Mouse (Mus musculus) neural tube, embryonic 14.5 days (tissue): ENCODE data around the gene Polr2f. TPM values are rescaled to one million over a fixed set of nuclear protein-coding genes. Genes with fewer than 3 reads are reported as not detected.

Experiments used
- ATAC-seq: fragments of 200-750 bp; cut with Nextera tagmentation; 2 replicates; pipeline ENCODE4 v1.8.0; 2017; ENCODE audit warnings: low read depth, mild to moderate bottlenecking, moderate TSS enrichment, moderate library complexity
- H3K27ac ChIP-seq: fragments of 300-500 bp; sonication (generic); 2 replicates; pipeline ENCODE4 v1.5.1; 2014; ENCODE audit warnings: low read depth, mild to moderate bottlenecking, control low read depth, low read length, moderate library complexity, mixed read lengths
- H3K27me3 ChIP-seq: fragments of 300-500 bp; sonication (generic); 2 replicates; pipeline ENCODE4 v1.6.1; 2014; ENCODE audit warnings: low read length; ENCODE audit not compliant: control insufficient read depth, insufficient read depth
- H3K36me3 ChIP-seq: fragments of 300-500 bp; sonication (generic); 2 replicates; pipeline ENCODE4 v1.6.1; 2014; ENCODE audit warnings: low read length, mixed read lengths; ENCODE audit not compliant: control insufficient read depth, insufficient read depth
- H3K4me1 ChIP-seq: fragments of 300-500 bp; sonication (generic); 2 replicates; pipeline ENCODE4 v1.6.1; 2014; ENCODE audit warnings: low read length; ENCODE audit not compliant: control insufficient read depth, insufficient read depth
- H3K4me2 ChIP-seq: fragments of 300-500 bp; sonication (generic); 2 replicates; pipeline ENCODE4 v1.6.1; 2014; ENCODE audit warnings: mild to moderate bottlenecking, low read depth, low read length, control low read depth
- H3K4me3 ChIP-seq: fragments of 300-500 bp; sonication (generic); 2 replicates; pipeline ENCODE4 v1.5.1; 2014; ENCODE audit warnings: low read depth, low read length, control low read depth, mixed read lengths
- H3K9ac ChIP-seq: fragments of 300-500 bp; sonication (generic); replicated peaks from 2 replicates; pipeline ENCODE4 v1.6.1; 2014; ENCODE audit warnings: low read depth, mild to moderate bottlenecking, control low read depth, low read length, mixed read lengths
- H3K9me3 ChIP-seq: fragments of 300-500 bp; sonication (generic); 2 replicates; pipeline ENCODE4 v1.6.1; 2016; ENCODE audit warnings: low read length; ENCODE audit not compliant: control insufficient read depth
- WGBS: fragments of 180-500 bp; shearing (Covaris S2); extraction: QIAGEN DNeasy Blood & Tissue Kit; methylation state at CpG from one replicate; pipeline ENCODE4 v1.1.7; 2014; 5-methylcytosine and 5-hydroxymethylcytosine counted together
- polyA plus RNA-seq: library from polyadenylated mRNA; unstranded; fragments of >200 nt; fragmentation: Nextera tagmentation; extraction: Ambion mirVana; gene quantifications from 2 replicates; pipeline ENCODE4 v1.2.1, GENCODE M21; 2014

Polr2f gene
- polyA plus RNA-seq, 1 experiment from 2014 or later: 304 TPM

- H3K27ac ChIP-seq: peak overlapping the region; percentile 90
- H3K4me3 ChIP-seq: no peak overlapping the region
- no peaks in the 10 kb centered on the region for H3K9me3 ChIP-seq
- H3K4me2 ChIP-seq: no peak overlapping the region
- WGBS: 72% methylated on average over 6 of the region's 6 CpGs
- no peaks in the 10 kb centered on the region for H3K36me3 ChIP-seq
- no peaks in the 10 kb centered on the region for H3K27me3 ChIP-seq
- ATAC-seq: peak; percentile 12; the same call in 1 of the 2 replicates
- H3K9ac ChIP-seq: no peak overlapping the region
- H3K4me1 ChIP-seq: no peaks in the 10 kb centered on the region; the same call in 1 of the 2 replicates
Measured at GRCm38 (mm10) chr15:79192450-79192849, 51.6 kb downstream of the Polr2f start.

- peak; percentile 84 for ATAC-seq
- H3K9me3 ChIP-seq: no peaks in the 10 kb centered on the region
- no peaks in the 10 kb centered on the region; the same call in 1 of the 2 replicates for H3K4me1 ChIP-seq
- no peaks in the 10 kb centered on the region for H3K36me3 ChIP-seq
- H3K27ac ChIP-seq: peak overlapping the region; percentile 90
- no peak overlapping the region for H3K4me3 ChIP-seq
- no peaks in the 10 kb centered on the region for H3K27me3 ChIP-seq
- H3K9ac ChIP-seq: peak overlapping the region; percentile 32; the same call in 1 of the 2 replicates
- H3K4me2 ChIP-seq: peak overlapping the region; percentile 31; the same call in 1 of the 2 replicates
- WGBS: 11% methylated on average over 27 of the region's 27 CpGs
Measured at GRCm38 (mm10) chr15:79192885-79193845, 52.4 kb downstream of the Polr2f start.

GRCm38 (mm10) chr15:79194048-79194447 is 53.2 kb downstream of the Polr2f start:
- H3K27me3 ChIP-seq: no peaks in the 10 kb centered on the region
- no peaks in the 10 kb centered on the region for H3K9me3 ChIP-seq
- no peak overlapping the region for H3K9ac ChIP-seq
- no peaks in the 10 kb centered on the region; the same call in 1 of the 2 replicates for H3K4me1 ChIP-seq
- H3K4me3 ChIP-seq: no peak overlapping the region
- no peak overlapping the region for H3K4me2 ChIP-seq
- no peaks in the 10 kb centered on the region for H3K36me3 ChIP-seq
- ATAC-seq: no peak
- H3K27ac ChIP-seq: peak overlapping the region; percentile 90
- WGBS: 82% methylated on average over 9 of the region's 9 CpGs

- no peak overlapping the region for H3K4me2 ChIP-seq
- H3K27me3 ChIP-seq: no peaks in the 10 kb centered on the region
- no peaks in the 10 kb centered on the region for H3K36me3 ChIP-seq
- no peaks in the 10 kb centered on the region; the same call in 1 of the 2 replicates for H3K4me1 ChIP-seq
- ATAC-seq: no peak
- no peak overlapping the region for H3K27ac ChIP-seq
- H3K9ac ChIP-seq: no peak overlapping the region
- no peaks in the 10 kb centered on the region for H3K9me3 ChIP-seq
- H3K4me3 ChIP-seq: no peak overlapping the region
- WGBS: 74% methylated on average over 2 of the region's 2 CpGs
Measured at GRCm38 (mm10) chr15:79194946-79195345, 54.1 kb downstream of the Polr2f start.

GRCm38 (mm10) chr15:79195492-79195891 is 54.7 kb downstream of the Polr2f start:
- H3K36me3 ChIP-seq: no peaks in the 10 kb centered on the region
- H3K27ac ChIP-seq: no peak overlapping the region
- ATAC-seq: no peak
- no peaks in the 10 kb centered on the region; the same call in 1 of the 2 replicates for H3K4me1 ChIP-seq
- no peaks in the 10 kb centered on the region for H3K27me3 ChIP-seq
- no peak overlapping the region for H3K4me2 ChIP-seq
- H3K9ac ChIP-seq: no peak overlapping the region
- WGBS: 87% methylated on average over 8 of the region's 8 CpGs
- H3K4me3 ChIP-seq: no peak overlapping the region
- no peaks in the 10 kb centered on the region for H3K9me3 ChIP-seq

- Histone ChIP-seq H3K9me3 (no peaks in the 10 kb centered on the region), H3K4me3 (no peak overlapping the region), H3K36me3 (no peaks in the 10 kb centered on the region), H3K27me3 (no peaks in the 10 kb centered on the region), H3K9ac (no peak overlapping the region), H3K4me1 (peaks cover 13% of the 10 kb centered on the region; the same call in 1 of the 2 replicates), H3K4me2 (no peak overlapping the region), H3K27ac (no peak overlapping the region)
- 82% methylated on average over 12 of the region's 12 CpGs for WGBS
- no peak for ATAC-seq
Measured at GRCm38 (mm10) chr15:79199390-79199976, 58.7 kb downstream of the Polr2f start.

Other genes with a start within 250 kb of the Polr2f start
- 0.21 TPM in 1 of 2 replicates, not detected in the other for gene Gm49510, start 241.3 kb upstream of the Polr2f start, polyA plus RNA-seq
- gene Sh3bp1, start 241.2 kb upstream of the Polr2f start, polyA plus RNA-seq: 3.4 and 4.1 TPM in 2 replicates
- 74.9 and 84.7 TPM in 2 replicates for gene Pdxp, start 227.1 kb upstream of the Polr2f start, polyA plus RNA-seq
- 50.7 and 166 TPM in 2 replicates for gene Lgals1, start 214.3 kb upstream of the Polr2f start, polyA plus RNA-seq
- gene Nol12, start 206.1 kb upstream of the Polr2f start, polyA plus RNA-seq: 58.4 and 66.0 TPM in 2 replicates
- 33.9 and 35.4 TPM in 2 replicates for gene Triobp, start 193.3 kb upstream of the Polr2f start, polyA plus RNA-seq
- 45.6 and 126 TPM in 2 replicates for gene H1f0, start 112.6 kb upstream of the Polr2f start, polyA plus RNA-seq
- gene Galr3, start 99.1 kb upstream of the Polr2f start, polyA plus RNA-seq: not detected in 2 replicates
- 45.9 and 46.2 TPM in 2 replicates for gene Ankrd54, start 78.1 kb upstream of the Polr2f start, polyA plus RNA-seq
- gene Eif3l, start 65.8 kb upstream of the Polr2f start, polyA plus RNA-seq: 169 and 183 TPM in 2 replicates
- gene Micall1, start 32.1 kb upstream of the Polr2f start, polyA plus RNA-seq: 12.6 and 13.1 TPM in 2 replicates
- gene 1700088E04Rik, start 244 bp downstream of the Polr2f start, polyA plus RNA-seq: 13.3 and 18.0 TPM in 2 replicates
- 7.7 and 14.5 TPM in 2 replicates for gene Sox10, start 24.2 kb downstream of the Polr2f start, polyA plus RNA-seq
- gene Pick1, start 88.2 kb downstream of the Polr2f start, polyA plus RNA-seq: 47.3 and 58.8 TPM in 2 replicates
- 1.3 and 1.5 TPM in 2 replicates for gene Gm49486, start 88.4 kb downstream of the Polr2f start, polyA plus RNA-seq
- 0.21 and 0.35 TPM in 2 replicates for gene Slc16a8, start 113.8 kb downstream of the Polr2f start, polyA plus RNA-seq
- 1.7 and 2.3 TPM in 2 replicates for gene Baiap2l2, start 144.5 kb downstream of the Polr2f start, polyA plus RNA-seq
- gene Pla2g6, start 187.4 kb downstream of the Polr2f start, polyA plus RNA-seq: 24.0 and 25.5 TPM in 2 replicates
- 0.64 and 1.0 TPM in 2 replicates for gene Maff, start 205.6 kb downstream of the Polr2f start, polyA plus RNA-seq